Mouse (Mus musculus) liver, embryonic 16.5 days (tissue): ENCODE measurements at regions not wholly inside any gene's neighbourhood (a gene's known extent, or its start where the extent isn't known, plus 50 kb on each side); places are given as distances from the start of the nearest gene placed in this dataset.

Experiments used
- ATAC-seq: fragments of 200-750 bp; cut with Nextera tagmentation; 2 replicates; pipeline ENCODE4 v1.8.0; 2017; ENCODE audit warnings: low read depth, mild to moderate bottlenecking, moderate number of reproducible peaks, moderate library complexity
- H3K27ac ChIP-seq: fragments of 300-500 bp; sonication (generic); 2 replicates; pipeline ENCODE4 v1.5.1; 2014; ENCODE audit warnings: mild to moderate bottlenecking, low read length
- H3K27me3 ChIP-seq: fragments of 300-500 bp; sonication (generic); 2 replicates; pipeline ENCODE4 v1.6.1; 2014; ENCODE audit warnings: low read depth, low read length, mixed read lengths; ENCODE audit not compliant: control insufficient read depth, insufficient read depth
- H3K36me3 ChIP-seq: fragments of 300-500 bp; sonication (generic); 2 replicates; pipeline ENCODE4 v1.6.1; 2014; ENCODE audit warnings: mild to moderate bottlenecking; ENCODE audit not compliant: control insufficient read depth, insufficient read depth
- H3K4me1 ChIP-seq: fragments of 300-500 bp; sonication (generic); 2 replicates; pipeline ENCODE4 v1.6.1; 2014; ENCODE audit warnings: low read depth, low read length, mixed read lengths; ENCODE audit not compliant: control insufficient read depth
- H3K4me2 ChIP-seq: fragments of 300-500 bp; sonication (generic); 2 replicates; pipeline ENCODE4 v1.6.1; 2014; ENCODE audit warnings: low read depth, low read length, mixed read lengths
- H3K4me3 ChIP-seq: fragments of 300-500 bp; sonication (generic); 2 replicates; pipeline ENCODE4 v1.5.1; 2014; ENCODE audit warnings: low read depth, mild to moderate bottlenecking, low read length
- H3K9ac ChIP-seq: fragments of 300-500 bp; sonication (generic); 2 replicates; pipeline ENCODE4 v1.6.1; 2014; ENCODE audit warnings: low read depth, low read length
- H3K9me3 ChIP-seq: fragments of 300-500 bp; sonication (generic); replicated peaks from 2 replicates; pipeline ENCODE4 v1.6.1; 2016; ENCODE audit warnings: low read length; ENCODE audit not compliant: control insufficient read depth
- WGBS: fragments of 180-500 bp; shearing (Covaris S2); extraction: QIAGEN DNeasy Blood & Tissue Kit; methylation state at CpG from one replicate; pipeline ENCODE4 v1.1.7; 2014; ENCODE audit not compliant: insufficient replicate concordance; 5-methylcytosine and 5-hydroxymethylcytosine counted together

DNA sequence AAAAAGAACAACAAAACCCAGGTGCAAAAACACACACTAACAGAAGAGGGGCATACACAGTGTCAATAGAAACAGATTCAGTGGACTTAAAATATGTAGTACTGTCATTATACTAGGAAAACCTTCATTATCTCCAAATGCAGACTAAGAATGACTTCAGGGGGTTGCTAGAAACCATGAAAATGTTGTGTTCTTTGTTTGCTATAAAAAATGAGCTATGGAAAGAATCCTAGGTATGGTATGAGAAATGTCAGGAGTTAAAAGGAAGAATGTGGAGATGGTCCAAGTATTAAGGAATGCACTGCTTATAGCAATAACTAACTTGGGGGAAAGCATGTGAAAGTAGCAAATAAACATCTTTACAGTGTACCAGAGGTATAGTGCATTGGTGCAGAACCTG, 910.2 kb upstream of the B3galt2 start:
- no peak overlapping the region for H3K4me2 ChIP-seq
- H3K27me3 ChIP-seq, result no peaks in the 10 kb centered on the region
- no peak for ATAC-seq
- H3K36me3 ChIP-seq, result no peaks in the 10 kb centered on the region
- H3K4me3 ChIP-seq, result no peak overlapping the region
- no peaks in the 10 kb centered on the region for H3K4me1 ChIP-seq
- no peak overlapping the region for H3K27ac ChIP-seq
- no peaks in the 10 kb centered on the region for H3K9me3 ChIP-seq
- H3K9ac ChIP-seq, result no peak overlapping the region

- Histone ChIP-seq H3K9ac (no peak overlapping the region), H3K27me3 (no peaks in the 10 kb centered on the region), H3K4me2 (no peak overlapping the region)
Measured at GRCm38 (mm10) chr1:142734108-142734507, 906.4 kb upstream of the B3galt2 start.

GRCm38 (mm10) chr1:142738376-142738775, 902.1 kb upstream of the B3galt2 start:
- no peaks in the 10 kb centered on the region for H3K36me3 ChIP-seq
- no peaks in the 10 kb centered on the region for H3K9me3 ChIP-seq
- no peak overlapping the region for H3K4me2 ChIP-seq
- H3K27me3 ChIP-seq, result no peaks in the 10 kb centered on the region
- H3K4me1 ChIP-seq, result no peaks in the 10 kb centered on the region
- no peak for ATAC-seq
- 66% methylated on average over 2 of the region's 2 CpGs for WGBS
- H3K27ac ChIP-seq, result no peak overlapping the region
- H3K4me3 ChIP-seq, result no peak overlapping the region
- H3K9ac ChIP-seq, result no peak overlapping the region

More at GRCm38 (mm10) chr1:142734108-142734507, 906.4 kb upstream of the B3galt2 start:
- Histone ChIP-seq H3K9me3 (no peaks in the 10 kb centered on the region), H3K4me3 (no peak overlapping the region), H3K4me1 (no peaks in the 10 kb centered on the region), H3K27ac (no peak overlapping the region), H3K36me3 (no peaks in the 10 kb centered on the region)
- no peak for ATAC-seq

- H3K36me3 ChIP-seq, result no peaks in the 10 kb centered on the region
- H3K4me3 ChIP-seq, result no peak overlapping the region
- no peaks in the 10 kb centered on the region for H3K27me3 ChIP-seq
- H3K27ac ChIP-seq, result no peak overlapping the region
- H3K9ac ChIP-seq, result no peak overlapping the region
- no peak overlapping the region for H3K4me2 ChIP-seq
- 0% methylated on average over 2 of the region's 2 CpGs for WGBS
- no peaks in the 10 kb centered on the region for H3K4me1 ChIP-seq
- no peak for ATAC-seq
- H3K9me3 ChIP-seq, result no peaks in the 10 kb centered on the region
Measured at GRCm38 (mm10) chr1:142742307-142742706, 898.2 kb upstream of the B3galt2 start.

- Histone ChIP-seq H3K9ac (no peak overlapping the region), H3K36me3 (no peaks in the 10 kb centered on the region), H3K4me2 (no peak overlapping the region), H3K4me1 (no peaks in the 10 kb centered on the region), H3K27ac (no peak overlapping the region), H3K4me3 (no peak overlapping the region), H3K27me3 (no peaks in the 10 kb centered on the region), H3K9me3 (no peaks in the 10 kb centered on the region)
- ATAC-seq, result no peak
- 81% methylated on average over 2 of the region's 2 CpGs for WGBS
Measured at GRCm38 (mm10) chr1:142771010-142771409, 869.5 kb upstream of the B3galt2 start.
